Mouse (Mus musculus) Patski (cell line): ENCODE measurements at regions not wholly inside any gene's neighbourhood (a gene's known extent, or its start where the extent isn't known, plus 50 kb on each side); places are given as distances from the start of the nearest gene placed in this dataset.
"Not testable (repeated sequence)": the region's sequence is repeated elsewhere in the genome, so short reads cannot be mapped to it uniquely, and the experiment has no call there.

Experiments used
- ATAC-seq: fragments of 100-300 bp; one replicate; pipeline ENCODE4 v1.8.0; 2021
- CTCF ChIA-PET: fragments of 350-600 bp; sonication (Branson Sonifier 250); formaldehyde crosslinking; loops from one replicate; lab custom pipeline; 2022; ENCODE audit warnings: inconsistent platforms; lab: Charles Lee
- POLR2A ChIA-PET: fragments of 350-600 bp; sonication (Branson Sonifier 250); formaldehyde crosslinking; loops from one replicate; lab custom pipeline; 2022; ENCODE audit warnings: antibody characterized with exemption, inconsistent platforms; lab: Charles Lee
- DNase-seq: peaks from one replicate; pipeline ENCODE4 v3.0.0-alpha.2; 2011; ENCODE audit warnings: low read depth, low spot score
- H3K27me3 ChIP-seq: fragments of 371-371 bp; one replicate; pipeline ENCODE4 v1.5.1; 2021
- CTCF ChIP-seq: fragments of 100-300 bp; IDR thresholded peaks from one replicate; pipeline ENCODE4 v1.5.1; 2021
- in situ Hi-C: fragments of 300-500 bp; cut with MboI; formaldehyde crosslinking; loops from 3 replicates; pipeline ENCODE4 v1.11.1; 2018; ENCODE audit warnings: low pct_unique_long_range_greater_than_20kb, mixed read lengths

DNA sequence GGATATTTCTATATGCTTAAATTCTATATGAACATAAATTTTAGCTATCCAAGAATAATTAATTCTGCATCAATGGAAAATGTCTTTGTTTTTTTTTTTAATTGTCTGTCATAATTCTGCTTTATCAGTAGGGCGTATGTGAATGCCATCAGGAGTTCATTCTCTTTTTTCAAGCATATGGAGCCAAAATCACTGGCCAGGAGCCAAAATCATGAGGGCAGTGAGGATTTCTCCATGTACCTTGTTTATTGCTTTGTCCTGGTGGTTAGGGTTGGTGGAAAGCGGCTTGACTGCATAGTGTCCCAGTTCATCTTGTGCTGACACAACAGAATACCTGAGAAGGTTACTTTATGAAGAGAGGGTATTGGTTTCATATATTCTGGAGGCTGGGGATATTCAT lies 243.9 kb downstream of the AI429214 start:
- POLR2A ChIA-PET = no interaction called here
- TF ChIP-seq CTCF = no peak
- DNase-seq (no peak), ATAC-seq (no peak)
- CTCF ChIA-PET = no interaction called here
- H3K27me3 ChIP-seq = peaks cover 7% of the 10 kb centered on the region
- in situ Hi-C loops = no loop called here

DNA sequence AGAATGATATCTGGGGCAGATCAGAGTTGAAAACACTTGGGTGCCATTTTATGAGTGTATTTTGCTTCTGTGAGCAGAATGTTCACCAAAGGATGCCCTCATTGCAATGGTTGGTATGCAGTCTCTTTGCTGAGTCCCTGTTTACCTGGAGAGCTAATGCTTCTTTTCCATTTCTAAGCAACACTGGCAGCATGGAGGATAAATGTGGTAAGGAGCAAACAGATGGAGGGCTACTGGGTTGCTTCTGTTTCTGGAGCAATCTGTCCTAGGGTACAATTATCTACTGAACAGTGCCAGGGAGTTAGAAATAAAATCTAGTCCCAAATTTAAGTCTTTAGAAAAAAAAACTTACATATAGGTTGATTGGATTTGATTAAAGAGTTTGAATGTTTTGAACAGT lies 245.9 kb downstream of the AI429214 start:
- CTCF ChIA-PET = interaction anchor here (1.4 kb wide), 1 partner anchor 14 kb away, joined by 3 read pairs; no protein-coding TSS in a partner anchor
- in situ Hi-C loops = no loop called here

DNA sequence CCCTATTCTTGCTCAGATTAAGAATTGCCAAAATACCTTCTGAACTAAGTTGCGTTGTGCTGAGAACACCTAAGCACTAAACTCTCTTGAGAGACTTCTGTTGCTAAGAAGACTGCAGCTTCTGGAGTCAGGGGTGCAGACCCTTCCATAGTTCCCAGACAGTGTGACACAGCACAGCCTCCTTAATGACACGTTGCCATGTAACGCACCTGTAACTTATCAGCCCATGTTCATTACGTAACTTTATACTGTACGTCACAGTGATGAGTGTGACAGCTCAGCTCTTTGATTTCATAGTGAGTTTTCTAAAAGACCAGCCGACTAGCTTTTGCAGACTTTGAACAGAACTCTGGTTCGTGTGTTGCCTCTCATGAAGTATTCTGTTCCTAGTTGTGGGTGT lies 257.8 kb downstream of the AI429214 start:
- POLR2A ChIA-PET, H3K27me3 ChIP-seq, CTCF ChIA-PET, ATAC-seq, in situ Hi-C loops, DNase-seq: not testable (repeated sequence)

More for the DNA sequence above, 245.9 kb downstream of the AI429214 start:
- TF ChIP-seq CTCF = no peak
- DNase-seq = no peak
- no peaks in the 10 kb centered on the region for H3K27me3 ChIP-seq
- POLR2A ChIA-PET = no interaction called here
- no peak for ATAC-seq

DNA sequence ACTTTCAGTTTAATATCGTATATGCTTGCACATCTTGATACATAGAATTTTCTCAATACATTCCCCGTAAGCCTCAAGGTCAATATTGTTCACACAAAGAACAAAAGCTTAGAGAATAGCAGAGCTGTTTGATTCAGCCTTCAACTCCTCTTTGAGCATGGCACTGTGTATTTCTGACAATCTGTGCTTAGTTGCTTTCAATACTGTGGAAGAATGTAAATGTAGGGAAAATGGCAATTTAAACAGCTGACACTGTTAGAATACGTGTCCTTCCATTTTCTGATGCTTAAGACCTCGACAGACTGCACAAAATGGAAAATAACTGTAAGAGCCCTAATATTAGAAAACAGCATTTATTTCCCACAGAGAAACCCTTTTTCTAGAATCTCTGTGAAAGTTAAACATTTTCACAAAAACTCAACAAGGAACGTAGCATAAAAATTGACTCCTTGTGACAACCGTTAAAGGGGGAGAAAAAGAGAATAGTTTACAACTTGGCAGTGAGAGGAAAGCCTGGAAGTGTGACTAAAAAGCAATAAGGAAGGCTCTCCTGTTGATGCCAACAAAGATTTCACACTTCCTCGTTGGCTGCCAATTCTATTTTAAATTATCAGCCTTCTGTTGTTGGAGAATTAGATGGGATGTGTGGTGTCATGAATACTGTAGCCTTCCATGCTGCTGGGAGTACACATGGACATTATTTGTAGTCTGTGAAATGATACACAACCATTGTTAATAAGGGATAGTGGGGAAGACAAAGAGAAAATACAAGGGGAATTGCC lies 297.9 kb downstream of the AI429214 start:
- no peak for ATAC-seq
- TF ChIP-seq CTCF = no peak

More for the DNA sequence above, 297.9 kb downstream of the AI429214 start:
- in situ Hi-C loops = no loop called here
- H3K27me3 ChIP-seq = peaks cover 4% of the 10 kb centered on the region
- ChIA-PET POLR2A (no interaction called here), CTCF (no interaction called here)
- no peak for DNase-seq
